Mouse (Mus musculus) forebrain, embryonic 13.5 days (tissue): ENCODE results near the gene Batf2. TPM values are rescaled to one million over a fixed set of nuclear protein-coding genes. Genes with fewer than 3 reads are reported as not detected.

ENCODE experiments used
- ATAC-seq: fragments of 200-750 bp; cut with Nextera tagmentation; 2 replicates; pipeline ENCODE4 v1.8.0; 2017
- H3K27ac ChIP-seq: fragments of 300-500 bp; sonication (generic); 2 replicates; pipeline ENCODE4 v1.5.1; 2015; ENCODE audit warnings: inconsistent platforms, mild to moderate bottlenecking, moderate library complexity
- H3K27me3 ChIP-seq: fragments of 300-500 bp; sonication (generic); 2 replicates; pipeline ENCODE4 v1.6.1; 2015; ENCODE audit warnings: mild to moderate bottlenecking, inconsistent platforms
- H3K36me3 ChIP-seq: fragments of 300-500 bp; sonication (generic); 2 replicates; pipeline ENCODE4 v1.6.1; 2015; ENCODE audit warnings: mild to moderate bottlenecking, inconsistent platforms; ENCODE audit not compliant: poor library complexity, severe bottlenecking
- H3K4me1 ChIP-seq: fragments of 300-500 bp; sonication (generic); 2 replicates; pipeline ENCODE4 v1.6.1; 2015; ENCODE audit warnings: inconsistent platforms
- H3K4me2 ChIP-seq: fragments of 300-500 bp; sonication (generic); 2 replicates; pipeline ENCODE4 v1.6.1; 2015; ENCODE audit warnings: inconsistent platforms, mild to moderate bottlenecking, moderate library complexity
- H3K4me3 ChIP-seq: fragments of 300-500 bp; sonication (generic); 2 replicates; pipeline ENCODE4 v1.5.1; 2015; ENCODE audit warnings: mild to moderate bottlenecking, inconsistent platforms
- H3K9ac ChIP-seq: fragments of 300-500 bp; sonication (generic); 2 replicates; pipeline ENCODE4 v1.6.1; 2015; ENCODE audit warnings: mild to moderate bottlenecking, inconsistent platforms
- H3K9me3 ChIP-seq: fragments of 300-500 bp; sonication (generic); replicated peaks from 2 replicates; pipeline ENCODE4 v1.6.1; 2016; ENCODE audit warnings: inconsistent platforms
- WGBS: fragments of 180-500 bp; shearing (Covaris S2); methylation state at CpG from one replicate; pipeline ENCODE4 v1.1.7; 2015; 5-methylcytosine and 5-hydroxymethylcytosine counted together
- polyA plus RNA-seq: library from polyadenylated mRNA; unstranded; fragments of >200 nt; fragmentation: Nextera tagmentation; extraction: Ambion mirVana; gene quantifications from 2 replicates; pipeline ENCODE4 v1.2.1, GENCODE M21; 2015

Gene Batf2
- polyA plus RNA-seq, 1 experiment from 2014 or later = not detected

DNA sequence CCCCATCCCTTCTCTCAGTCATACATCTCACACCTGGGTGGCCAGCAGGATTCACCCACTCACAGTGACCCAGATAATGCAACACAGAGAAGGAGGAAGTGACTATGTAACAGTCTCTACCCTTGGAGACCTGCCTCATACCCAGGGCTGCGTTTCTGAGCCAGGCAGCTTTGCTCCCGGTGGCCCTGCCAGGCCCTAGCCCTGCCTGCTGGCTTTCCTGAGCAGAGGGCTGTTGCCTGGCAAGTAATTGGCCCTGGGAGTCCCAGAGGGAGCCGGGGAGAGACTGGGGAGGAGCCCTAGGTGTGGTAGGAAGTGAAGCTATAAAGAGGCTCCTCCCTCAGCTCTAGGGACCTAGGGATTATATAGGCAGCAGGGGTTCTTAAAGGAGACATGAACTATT, 41.8 kb downstream of the Batf2 start:
- ATAC-seq = no peak
- Histone ChIP-seq H3K27me3 (no peaks in the 10 kb centered on the region), H3K27ac (no peak overlapping the region), H3K9me3 (0 out of 2 replicates have a peak, but pooled peaks cover 4% of the 10 kb centered on the region), H3K4me1 (no peaks in the 10 kb centered on the region), H3K4me3 (no peak overlapping the region), H3K9ac (no peak overlapping the region), H3K4me2 (no peak overlapping the region), H3K36me3 (no peaks in the 10 kb centered on the region)
- WGBS = 18% methylated on average over 3 of the region's 3 CpGs

DNA sequence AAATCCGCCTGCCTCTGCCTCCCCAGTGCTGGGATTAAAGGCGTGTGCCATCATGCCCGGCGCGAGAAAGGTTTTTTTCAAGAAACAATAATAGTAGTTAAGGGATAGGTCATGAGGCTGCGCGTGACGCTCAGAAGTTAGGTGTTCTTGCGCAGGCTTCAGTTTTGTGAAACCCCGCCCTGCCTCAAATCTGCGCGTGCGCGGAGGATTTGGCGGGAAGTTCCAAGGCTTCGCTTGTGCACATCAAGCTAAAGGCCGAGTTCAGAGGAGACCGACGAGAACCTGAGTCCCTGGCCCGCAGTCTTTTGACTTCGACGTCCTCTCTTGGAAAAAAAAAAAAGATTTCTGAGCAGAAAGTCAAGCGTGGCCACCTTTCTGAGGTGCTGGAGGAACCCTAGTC, 43.3 kb downstream of the Batf2 start, which contains the start of gene Majin:
TSS of gene Majin (plus strand) at position 258 of the 400 bp plus-strand sequence.
- Histone ChIP-seq H3K4me3 (no peak within 1 kb of the TSS), H3K4me2 (no peak within 1 kb of the TSS), H3K9me3 (0 out of 2 replicates have a peak, but pooled peaks cover 4% of the 10 kb centered on the region), H3K36me3 (no peaks in the 10 kb centered on the region), H3K27ac (no peak within 1 kb of the TSS), H3K27me3 (no peaks in the 10 kb centered on the region), H3K4me1 (no peaks in the 10 kb centered on the region), H3K9ac (no peak within 1 kb of the TSS)
- no peak for ATAC-seq
- 92% methylated on average over 23 of the region's 23 CpGs for WGBS

DNA sequence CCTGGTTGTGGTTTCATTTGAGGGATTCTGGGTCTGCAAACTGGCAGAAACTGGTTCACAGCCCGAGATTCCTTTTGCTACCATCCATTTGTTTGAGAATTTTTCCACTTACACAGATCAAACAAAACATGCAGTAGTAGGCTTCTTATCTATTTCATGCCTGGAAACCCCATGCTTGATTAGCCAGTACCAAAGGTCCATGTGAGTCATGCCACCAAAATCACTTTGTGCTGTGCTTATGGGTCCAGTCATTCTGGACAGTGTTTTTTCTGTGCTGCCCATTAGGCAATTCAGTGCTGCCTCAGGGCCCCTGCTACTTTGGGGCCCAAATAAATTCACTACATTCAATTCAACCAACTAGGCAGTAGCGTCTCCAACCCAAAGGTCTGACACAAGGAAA, 63.5 kb downstream of the Batf2 start:
- Histone ChIP-seq H3K36me3 (no peaks in the 10 kb centered on the region), H3K4me1 (no peaks in the 10 kb centered on the region), H3K9me3 (no peaks in the 10 kb centered on the region), H3K27me3 (no peaks in the 10 kb centered on the region), H3K27ac (no peak overlapping the region), H3K4me2 (no peak overlapping the region), H3K9ac (no peak overlapping the region), H3K4me3 (no peak overlapping the region)
- WGBS = 79% methylated on average over 2 of the region's 2 CpGs
- no peak for ATAC-seq

DNA sequence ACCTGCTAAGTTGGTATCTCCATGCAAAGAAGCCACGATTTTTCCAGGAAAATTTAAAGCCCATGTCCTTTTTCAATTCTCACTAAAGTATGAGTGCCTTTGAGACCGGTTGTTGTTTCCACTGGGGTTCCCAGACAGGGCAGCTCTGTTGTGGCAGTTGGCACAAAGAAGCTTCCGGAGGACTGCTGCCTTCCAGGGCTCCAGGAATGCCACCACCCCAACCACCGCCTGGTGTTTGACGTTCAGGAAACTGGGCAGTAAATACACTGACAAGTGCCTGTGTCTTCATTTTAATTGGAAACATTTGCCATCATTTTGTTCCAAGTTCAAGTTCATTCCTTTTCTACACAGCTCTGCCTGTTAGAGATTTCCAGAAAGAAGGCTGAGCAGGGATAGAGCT, 65.9 kb downstream of the Batf2 start:
- H3K36me3 ChIP-seq = no peaks in the 10 kb centered on the region
- no peak overlapping the region for H3K4me3 ChIP-seq
- H3K4me2 ChIP-seq = no peak overlapping the region
- no peak for ATAC-seq
- 72% methylated on average over 5 of the region's 5 CpGs for WGBS
- H3K27ac ChIP-seq = no peak overlapping the region
- H3K4me1 ChIP-seq = no peaks in the 10 kb centered on the region
- H3K9ac ChIP-seq = no peak overlapping the region
- H3K9me3 ChIP-seq = no peaks in the 10 kb centered on the region
- H3K27me3 ChIP-seq = no peaks in the 10 kb centered on the region

DNA sequence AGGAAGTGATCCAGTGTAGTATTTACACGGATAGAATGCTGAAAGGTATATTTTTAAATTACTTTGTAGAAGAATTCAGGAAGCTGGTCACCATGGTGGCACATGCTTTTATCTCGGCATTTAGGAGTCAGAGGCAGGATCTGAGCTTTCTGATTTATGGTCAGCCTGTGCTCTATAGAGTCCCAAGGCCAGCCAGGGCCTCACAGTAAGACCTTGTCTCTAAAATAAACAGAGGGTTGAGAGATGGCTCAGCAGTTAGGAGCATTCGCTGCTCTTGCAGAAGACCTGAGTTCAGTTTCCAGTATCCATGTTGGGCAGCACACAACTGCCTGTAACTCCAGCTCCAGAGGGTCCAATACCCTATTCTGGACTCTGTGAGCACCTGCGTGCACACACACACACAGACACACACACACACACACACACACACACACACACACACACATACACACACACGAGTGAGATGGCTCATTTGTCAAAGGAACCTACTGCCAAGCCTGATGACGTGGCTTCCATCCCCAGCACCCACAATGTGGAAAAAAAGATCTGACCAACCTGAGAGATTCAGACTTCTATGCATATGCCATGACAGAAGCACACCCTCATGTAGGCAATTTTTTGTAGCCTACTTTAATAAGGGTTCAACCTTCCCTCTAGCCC, 75.4 kb downstream of the Batf2 start:
- Histone ChIP-seq H3K9ac (no peak overlapping the region), H3K4me1 (no peaks in the 10 kb centered on the region), H3K27ac (no peak overlapping the region), H3K36me3 (no peaks in the 10 kb centered on the region), H3K4me3 (no peak overlapping the region), H3K27me3 (no peaks in the 10 kb centered on the region), H3K9me3 (no peaks in the 10 kb centered on the region), H3K4me2 (no peak overlapping the region)
- 86% methylated on average over 6 of the region's 6 CpGs for WGBS
- no peak for ATAC-seq

DNA sequence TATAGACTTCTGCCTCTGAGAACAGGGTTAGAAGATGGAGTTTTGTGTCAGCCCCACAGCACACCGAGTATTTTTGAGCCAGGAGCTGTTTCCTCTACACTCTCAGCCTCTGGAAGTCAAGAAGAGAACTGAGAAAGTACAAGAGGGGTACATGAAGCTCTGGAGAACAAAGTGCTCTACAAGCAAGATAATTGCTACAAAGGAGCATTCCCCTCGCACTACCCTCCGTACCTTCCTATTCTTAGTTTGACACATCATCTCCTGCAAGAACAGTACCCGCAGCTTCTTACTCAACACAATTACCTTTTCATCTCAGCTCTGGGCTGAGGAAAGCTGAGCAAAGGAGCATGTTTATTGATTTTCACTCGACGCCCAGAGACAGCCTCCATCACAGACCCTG, 77.8 kb downstream of the Batf2 start:
- Histone ChIP-seq H3K27me3 (no peaks in the 10 kb centered on the region), H3K9ac (no peak overlapping the region), H3K27ac (no peak overlapping the region), H3K4me1 (no peaks in the 10 kb centered on the region), H3K9me3 (no peaks in the 10 kb centered on the region), H3K36me3 (no peaks in the 10 kb centered on the region), H3K4me2 (no peak overlapping the region), H3K4me3 (no peak overlapping the region)
- 69% methylated on average over 6 of the region's 6 CpGs for WGBS
- ATAC-seq = no peak

Other genes with a start within 250 kb of the Batf2 start
- 13.1 and 15.5 TPM in 2 replicates for gene Tigd3, start 246.8 kb upstream of the Batf2 start, polyA plus RNA-seq
- gene Dpf2, start 228.0 kb upstream of the Batf2 start, polyA plus RNA-seq = 147 and 169 TPM in 2 replicates
- gene Cdc42ep2, start 216.2 kb upstream of the Batf2 start, polyA plus RNA-seq = 4.2 and 4.6 TPM in 2 replicates
- gene Pola2, start 176.8 kb upstream of the Batf2 start, polyA plus RNA-seq = 52.6 and 55.9 TPM in 2 replicates
- not detected in 2 replicates for gene Slc22a20, start 154.8 kb upstream of the Batf2 start, polyA plus RNA-seq
- gene Capn1, start 125.1 kb upstream of the Batf2 start, polyA plus RNA-seq = 1.0 and 1.1 TPM in 2 replicates
- gene Syvn1, start 94.4 kb upstream of the Batf2 start, polyA plus RNA-seq = 23.8 and 26.0 TPM in 2 replicates
- gene Mrpl49, start 83.2 kb upstream of the Batf2 start, polyA plus RNA-seq = 75.6 and 80.7 TPM in 2 replicates
- gene Fau, start 83.1 kb upstream of the Batf2 start, polyA plus RNA-seq = 677 and 758 TPM in 2 replicates
- gene Znhit2, start 79.8 kb upstream of the Batf2 start, polyA plus RNA-seq = 31.1 and 33.7 TPM in 2 replicates
- gene Tm7sf2, start 72.6 kb upstream of the Batf2 start, polyA plus RNA-seq = 28.3 and 30.3 TPM in 2 replicates
- 70.7 and 85.7 TPM in 2 replicates for gene Vps51, start 63.8 kb upstream of the Batf2 start, polyA plus RNA-seq
- gene Tmem262, start 61.0 kb upstream of the Batf2 start, polyA plus RNA-seq = not detected in 2 replicates
- gene Gm28374, start 58.7 kb upstream of the Batf2 start, polyA plus RNA-seq = 1.9 and 3.1 TPM in 2 replicates
- gene Zfpl1, start 56.0 kb upstream of the Batf2 start, polyA plus RNA-seq = 71.7 and 76.6 TPM in 2 replicates
- gene Cdca5, start 56.0 kb upstream of the Batf2 start, polyA plus RNA-seq = 44.6 and 45.8 TPM in 2 replicates
- 0.36 and 0.63 TPM in 2 replicates for gene AC131692.1, start 46.6 kb upstream of the Batf2 start, polyA plus RNA-seq
- gene Naaladl1, start 35.2 kb upstream of the Batf2 start, polyA plus RNA-seq = 0.43 and 0.87 TPM in 2 replicates
- 45.4 and 46.4 TPM in 2 replicates for gene Sac3d1, start 22.3 kb upstream of the Batf2 start, polyA plus RNA-seq
- gene Snx15, start 12.7 kb upstream of the Batf2 start, polyA plus RNA-seq = 32.5 and 35.0 TPM in 2 replicates
- gene Arl2, start 565 bp downstream of the Batf2 start, polyA plus RNA-seq = 86.1 and 87.1 TPM in 2 replicates
- gene Majin, start 43.4 kb downstream of the Batf2 start, polyA plus RNA-seq = not detected in 2 replicates
- 0.31 TPM in 1 of 2 replicates, not detected in the other for gene Gpha2, start 85.4 kb downstream of the Batf2 start, polyA plus RNA-seq
- 53.7 and 58.8 TPM in 2 replicates for gene Ppp2r5b, start 94.9 kb downstream of the Batf2 start, polyA plus RNA-seq
- 8.9 and 9.7 TPM in 2 replicates for gene Atg2a, start 100.7 kb downstream of the Batf2 start, polyA plus RNA-seq
- gene Ehd1, start 135.7 kb downstream of the Batf2 start, polyA plus RNA-seq = 74.3 and 75.6 TPM in 2 replicates
- gene Cdc42bpg, start 165.5 kb downstream of the Batf2 start, polyA plus RNA-seq = 0.22 and 0.39 TPM in 2 replicates
- gene Men1, start 194.0 kb downstream of the Batf2 start, polyA plus RNA-seq = 83.8 and 92.4 TPM in 2 replicates
- gene Map4k2, start 200.2 kb downstream of the Batf2 start, polyA plus RNA-seq = 11.3 and 15.4 TPM in 2 replicates
- 134 and 139 TPM in 2 replicates for gene Sf1, start 222.7 kb downstream of the Batf2 start, polyA plus RNA-seq
- gene Pygm, start 243.4 kb downstream of the Batf2 start, polyA plus RNA-seq = 2.0 and 2.1 TPM in 2 replicates